Mouse (Mus musculus) hindbrain, embryonic 14.5 days (tissue): ENCODE data around the gene Cyb5r1. TPM values are rescaled to one million over a fixed set of nuclear protein-coding genes. Genes with fewer than 3 reads are reported as not detected.

ENCODE experiments used
- polyA plus RNA-seq: library from polyadenylated mRNA; unstranded; fragments of >200 nt; fragmentation: Nextera tagmentation; extraction: Ambion mirVana; gene quantifications from 2 replicates; pipeline ENCODE4 v1.2.1, GENCODE M21; 2014

Cyb5r1 gene
- polyA plus RNA-seq, 1 experiment from 2014 or later: 13.3 TPM

Other genes with a start within 250 kb of the Cyb5r1 start
- gene Chil1, start 223.4 kb upstream of the Cyb5r1 start, polyA plus RNA-seq: 2.5 and 3.6 TPM in 2 replicates
- 0.27 TPM in 1 of 2 replicates, not detected in the other for gene Mybph, start 212.1 kb upstream of the Cyb5r1 start, polyA plus RNA-seq
- 13.0 and 14.9 TPM in 2 replicates for gene Adora1, start 170.1 kb upstream of the Cyb5r1 start, polyA plus RNA-seq
- gene Myog, start 115.6 kb upstream of the Cyb5r1 start, polyA plus RNA-seq: 0.13 and 0.17 TPM in 2 replicates
- 20.4 and 22.3 TPM in 2 replicates for gene Ppfia4, start 72.6 kb upstream of the Cyb5r1 start, polyA plus RNA-seq
- gene Tmem183a, start 43.6 kb upstream of the Cyb5r1 start, polyA plus RNA-seq: 134 and 140 TPM in 2 replicates
- not detected in 2 replicates for gene 4933406M09Rik, start 19.6 kb upstream of the Cyb5r1 start, polyA plus RNA-seq
- gene Adipor1, start 9.8 kb downstream of the Cyb5r1 start, polyA plus RNA-seq: 80.3 and 87.5 TPM in 2 replicates
- gene Klhl12, start 50.0 kb downstream of the Cyb5r1 start, polyA plus RNA-seq: 31.8 and 37.3 TPM in 2 replicates
- 73.9 and 82.1 TPM in 2 replicates for gene Rabif, start 89.1 kb downstream of the Cyb5r1 start, polyA plus RNA-seq
- not detected in 2 replicates for gene Mgat4e, start 144.1 kb downstream of the Cyb5r1 start, polyA plus RNA-seq
- gene Kdm5b, start 154.6 kb downstream of the Cyb5r1 start, polyA plus RNA-seq: 83.0 TPM in 2 replicates
- gene Syt2, start 241.1 kb downstream of the Cyb5r1 start, polyA plus RNA-seq: 10.1 and 10.5 TPM in 2 replicates